Mouse (Mus musculus): Measurements from ENCODE around the gene Tmem245. TPM values are rescaled to one million over a fixed set of nuclear protein-coding genes. Genes with fewer than 3 reads are reported as not detected.

The Tmem245 gene
- total and polyA plus RNA-seq, 3 experiments, result 7.3 to 15.0 (median 7.7) TPM

DNA sequence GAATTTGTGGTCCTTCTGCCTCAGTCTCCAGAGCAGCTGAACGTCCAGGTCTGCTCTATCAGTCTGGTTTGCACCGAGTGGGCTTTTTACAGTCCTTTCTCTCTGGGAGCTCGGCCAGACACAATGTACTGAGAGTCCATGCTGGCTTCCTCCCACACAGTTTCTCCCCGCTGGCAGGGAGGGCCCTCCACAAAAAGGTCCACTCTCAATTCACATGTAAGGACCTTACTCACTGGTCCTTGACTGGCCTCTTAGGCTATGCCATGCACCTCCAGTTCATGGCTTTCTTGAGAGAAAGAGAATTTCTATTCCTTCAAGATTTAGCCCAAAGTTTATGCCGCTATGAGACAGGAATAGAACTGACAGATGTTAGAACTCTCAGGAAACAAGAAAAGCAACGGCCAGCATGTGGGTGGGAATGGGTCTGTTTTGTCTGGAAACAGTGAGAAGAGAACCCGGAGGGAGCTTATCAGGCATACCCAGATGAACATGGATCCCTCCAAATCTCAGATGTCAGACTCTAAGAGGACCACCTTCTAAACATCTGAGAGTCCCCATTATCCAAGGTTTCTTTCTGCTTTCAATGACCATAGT, 18.4 kb upstream of the Tmem245 start:
- no peak overlapping the region for H3K9ac ChIP-seq (ENCODE audit: control insufficient read depth, low read depth, low read length, poor library complexity, severe bottlenecking)
- H3K27me3 ChIP-seq (ENCODE audit: control insufficient read depth in 1 of 2, insufficient read depth in 2 of 2, low read length in 2 of 2), result no peaks in the 10 kb centered on the region; a peak in 1 of 4 replicates
- no peak for DNase-seq (ENCODE audit: low read depth, low spot score)
- no peaks in the 10 kb centered on the region for H3K36me3 ChIP-seq (ENCODE audit: control insufficient read depth in 1 of 2, insufficient read depth in 2 of 2, low read length in 2 of 2)
- no peaks in the 10 kb centered on the region for H3K79me2 ChIP-seq (ENCODE audit: control insufficient read depth, insufficient read depth, low read length, poor library complexity)
- no peak overlapping the region for H3K27ac ChIP-seq (ENCODE audit: control insufficient read depth, low read depth, low read length)
- TF ChIP-seq EP300 (IDR thresholded peaks at IDR 0.05; ENCODE audit: low read depth in 1 of 2, low read length in 2 of 2), result no peak
- TF ChIP-seq KAT2A (conservative IDR thresholded peaks at IDR 0.05; ENCODE audit: low read depth, low read length), result no peak
- TF ChIP-seq TCF12 (IDR thresholded peaks at IDR 0.05; ENCODE audit: low read depth, low read length), result no peak
- no peak for TF ChIP-seq USF1 (IDR thresholded peaks at IDR 0.05; ENCODE audit: low read depth, low read length)
- no peak for TF ChIP-seq CHD1 (IDR thresholded peaks at IDR 0.05; ENCODE audit: low read depth, low read length)
- no peak for TF ChIP-seq ETS1 (IDR thresholded peaks at IDR 0.05; ENCODE audit: low read depth, low read length)
- H3K4me1 ChIP-seq (ENCODE audit: control insufficient read depth in 1 of 2, insufficient read depth in 2 of 2, low read length in 2 of 2), result no peaks in the 10 kb centered on the region
- no peaks in the 10 kb centered on the region for H3K9me3 ChIP-seq (replicated peaks; ENCODE audit: insufficient read depth, low read length)
- no peak overlapping the region for H3K4me3 ChIP-seq (ENCODE audit: control insufficient read depth in 1 of 2, insufficient read depth in 1 of 2, low read depth in 2 of 2, low read length in 2 of 2)

DNA sequence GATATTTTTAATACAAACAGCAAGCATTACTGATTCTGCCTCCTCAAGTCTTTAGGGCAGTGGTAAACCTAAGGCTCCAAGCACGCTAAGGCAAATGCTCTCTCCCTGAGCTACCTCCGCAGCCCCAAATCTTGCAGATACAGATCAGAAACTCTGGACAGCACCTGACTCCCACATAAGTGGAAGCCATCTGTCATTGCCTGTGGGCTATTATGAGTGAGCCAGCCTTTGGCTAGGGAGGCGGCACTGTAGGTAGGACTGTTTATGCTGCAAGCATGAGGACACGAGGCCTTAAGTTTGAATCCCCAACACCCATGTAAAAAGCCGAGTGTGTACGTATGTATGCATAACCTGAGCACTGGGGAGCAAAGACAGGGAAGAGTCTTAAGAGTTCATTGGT, 16.4 kb upstream of the Tmem245 start:
- Histone ChIP-seq H3K27me3 (ENCODE audit: control insufficient read depth in 1 of 2, insufficient read depth in 2 of 2, low read length in 2 of 2) (no peaks in the 10 kb centered on the region; a peak in 1 of 4 replicates), H3K4me3 (ENCODE audit: control insufficient read depth in 1 of 2, insufficient read depth in 1 of 2, low read depth in 2 of 2, low read length in 2 of 2) (no peak overlapping the region), H3K79me2 (ENCODE audit: control insufficient read depth, insufficient read depth, low read length, poor library complexity) (no peaks in the 10 kb centered on the region), H3K9ac (ENCODE audit: control insufficient read depth, low read depth, low read length, poor library complexity, severe bottlenecking) (no peak overlapping the region), H3K36me3 (ENCODE audit: control insufficient read depth in 1 of 2, insufficient read depth in 2 of 2, low read length in 2 of 2) (no peaks in the 10 kb centered on the region), H3K4me1 (ENCODE audit: control insufficient read depth in 1 of 2, insufficient read depth in 2 of 2, low read length in 2 of 2) (no peaks in the 10 kb centered on the region), H3K9me3 (replicated peaks; ENCODE audit: insufficient read depth, low read length) (no peaks in the 10 kb centered on the region), H3K27ac (ENCODE audit: control insufficient read depth, low read depth, low read length) (no peak overlapping the region)
- no peak for DNase-seq (ENCODE audit: low read depth, low spot score)
- TF ChIP-seq ZC3H11A (IDR thresholded peaks at IDR 0.05; ENCODE audit: low read depth, low read length), result no peak
- no peak for TF ChIP-seq POLR2A (IDR thresholded peaks at IDR 0.05; ENCODE audit: control insufficient read depth in 1 of 2, insufficient read depth in 1 of 2, low read depth in 1 of 2, low read length in 2 of 2, poor library complexity in 1 of 2)
- TF ChIP-seq NELFE (IDR thresholded peaks at IDR 0.05; ENCODE audit: low read depth, low read length), result no peak
- no peak for TF ChIP-seq RCOR1 (IDR thresholded peaks at IDR 0.05; ENCODE audit: low read depth, low read length)
- no peak for TF ChIP-seq TAL1 (IDR thresholded peaks at IDR 0.05; ENCODE audit: low read length)
- no peak for TF ChIP-seq ZKSCAN1 (IDR thresholded peaks at IDR 0.05; ENCODE audit: low read depth, low read length)
- TF ChIP-seq TCF12 (IDR thresholded peaks at IDR 0.05; ENCODE audit: low read depth, low read length), result no peak
- no peak for TF ChIP-seq UBTF (IDR thresholded peaks at IDR 0.05; ENCODE audit: borderline replicate concordance, insufficient read depth, low read depth, low read length)
- TF ChIP-seq MAZ (IDR thresholded peaks at IDR 0.05; ENCODE audit: low read depth, low read length), result no peak
- no peak for TF ChIP-seq BHLHE40 (IDR thresholded peaks at IDR 0.05; ENCODE audit: borderline replicate concordance, low read depth, low read length)
- no peak for TF ChIP-seq USF2 (IDR thresholded peaks at IDR 0.05; ENCODE audit: borderline replicate concordance in 1 of 2, insufficient read depth in 1 of 2, low read depth in 1 of 2, low read length in 2 of 2)
- no peak for TF ChIP-seq MAFK (IDR thresholded peaks at IDR 0.05; ENCODE audit: borderline replicate concordance, low read depth, low read length)
